Mouse (Mus musculus) naive thymus-derived CD4-positive, alpha-beta T cell, adult 5 months (primary cell): ENCODE data around the gene Zfp36l1. TPM values are rescaled to one million over a fixed set of nuclear protein-coding genes. Genes with fewer than 3 reads are reported as not detected.

Source experiments
- polyA plus RNA-seq: library from polyadenylated mRNA; unstranded; fragments of 100-300 nt; shearing (Covaris generic); gene quantifications from one replicate; pipeline ENCODE4 v1.2.1, GENCODE M21; 2017

Zfp36l1 gene
- 110 TPM for polyA plus RNA-seq

DNA sequence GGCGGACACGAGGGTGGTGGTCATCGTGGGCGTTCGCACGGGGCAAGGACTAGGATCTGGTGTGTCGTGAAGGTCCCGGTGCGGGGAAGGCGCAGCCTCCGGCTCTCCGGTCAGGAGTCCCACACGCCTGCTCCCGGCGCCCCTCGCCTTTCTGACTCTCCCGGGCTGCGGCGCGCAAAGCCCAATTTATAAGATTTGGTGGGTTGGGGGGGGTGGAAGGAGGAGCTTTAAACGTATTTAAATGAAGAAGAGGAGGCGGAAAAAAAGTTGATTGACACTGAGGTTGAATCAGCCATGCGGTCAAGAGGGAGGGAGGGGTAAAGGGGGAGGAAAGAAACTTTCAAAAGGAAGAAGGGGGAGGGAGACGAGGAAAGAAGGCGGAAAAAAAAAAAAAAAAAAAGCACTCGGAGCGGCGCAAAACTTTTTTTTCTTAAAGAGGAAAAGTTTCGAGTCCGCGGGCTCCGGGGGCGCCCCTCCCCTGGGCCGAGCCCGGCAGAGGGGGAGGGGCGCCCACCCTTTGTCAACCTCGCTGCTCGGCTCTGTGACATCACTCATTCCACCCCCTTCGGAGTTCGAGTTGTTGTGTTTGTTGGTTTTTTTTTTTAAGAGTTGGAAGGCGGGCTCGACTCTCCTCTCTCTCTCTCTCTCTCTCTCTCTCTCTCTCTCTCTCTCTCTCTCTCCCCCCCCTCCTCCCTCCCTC lies at the start of gene Zfp36l1:
TSS of gene Zfp36l1 (minus strand) at position 162 of the 700 bp plus-strand sequence.

Other genes with a start within 250 kb of the Zfp36l1 start
- gene Actn1, start 147.4 kb upstream of the Zfp36l1 start, polyA plus RNA-seq: 99.7 TPM